Mouse (Mus musculus) T-helper 1 cell (primary cell): ENCODE data around the gene Cfap100.

Experiments used
- in situ Hi-C: fragments of 300-600 bp; cut with MboI, MseI; formaldehyde crosslinking; loops from one replicate; pipeline ENCODE4 v1.15.1; 2025; ENCODE audit warnings: high pct_unique_total_duplicates

Gene Cfap100

DNA sequence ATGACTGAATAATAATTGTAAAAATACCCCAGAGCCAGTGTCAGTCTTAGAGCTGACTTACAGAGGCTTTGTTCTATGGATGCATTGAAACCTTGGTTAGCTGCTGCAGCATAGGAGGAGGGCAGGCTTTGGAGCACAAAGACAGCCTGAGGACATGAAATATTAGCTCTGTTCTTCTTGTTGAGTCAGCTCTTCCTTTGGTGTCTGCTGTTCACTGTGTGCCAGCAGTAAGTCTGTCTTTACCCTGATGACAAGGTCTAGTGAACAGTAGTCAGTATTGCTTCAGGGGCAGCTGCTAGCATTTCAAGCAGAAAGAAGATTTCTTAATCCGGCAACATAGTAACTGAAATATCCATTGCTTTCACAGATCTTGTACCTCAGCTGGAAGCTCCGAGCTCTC is 47.1 kb downstream of the Cfap100 start:
- in situ Hi-C loops, result loop anchor here (25.0 kb wide), 2 partner anchors 1806 to 1944 kb away; partner anchors contain the start of genes Eefsec and Mrps25

DNA sequence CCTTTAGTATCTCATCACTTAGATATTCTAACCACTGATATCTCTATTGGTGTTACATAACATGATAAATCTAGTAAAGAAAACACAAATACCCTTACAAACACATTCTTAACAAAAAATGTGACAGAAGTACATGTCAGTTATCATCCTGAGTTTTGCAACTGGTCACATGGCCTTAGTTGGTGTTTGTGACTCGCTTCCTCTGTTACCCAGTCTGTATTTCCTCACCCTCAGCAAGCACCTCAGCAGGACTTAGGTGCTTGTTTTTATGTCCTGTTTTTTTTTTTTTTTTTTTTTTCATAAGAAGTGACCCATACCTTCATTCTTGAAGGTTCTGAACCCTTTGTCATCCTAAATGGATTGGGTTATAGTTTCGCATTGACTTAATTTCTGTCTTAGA is 50.9 kb downstream of the Cfap100 start:
- in situ Hi-C loops, result loop anchor here (25.0 kb wide), 2 partner anchors 1810 to 1940 kb away; partner anchors contain the start of genes Eefsec and Mrps25

- in situ Hi-C loops, result loop anchor here (25.0 kb wide), 2 partner anchors 1813 to 1937 kb away; partner anchors contain the start of genes Eefsec and Mrps25
These were observed 54.0 kb downstream of the Cfap100 start for GRCm38 (mm10) chr6:90374647-90375046.

DNA sequence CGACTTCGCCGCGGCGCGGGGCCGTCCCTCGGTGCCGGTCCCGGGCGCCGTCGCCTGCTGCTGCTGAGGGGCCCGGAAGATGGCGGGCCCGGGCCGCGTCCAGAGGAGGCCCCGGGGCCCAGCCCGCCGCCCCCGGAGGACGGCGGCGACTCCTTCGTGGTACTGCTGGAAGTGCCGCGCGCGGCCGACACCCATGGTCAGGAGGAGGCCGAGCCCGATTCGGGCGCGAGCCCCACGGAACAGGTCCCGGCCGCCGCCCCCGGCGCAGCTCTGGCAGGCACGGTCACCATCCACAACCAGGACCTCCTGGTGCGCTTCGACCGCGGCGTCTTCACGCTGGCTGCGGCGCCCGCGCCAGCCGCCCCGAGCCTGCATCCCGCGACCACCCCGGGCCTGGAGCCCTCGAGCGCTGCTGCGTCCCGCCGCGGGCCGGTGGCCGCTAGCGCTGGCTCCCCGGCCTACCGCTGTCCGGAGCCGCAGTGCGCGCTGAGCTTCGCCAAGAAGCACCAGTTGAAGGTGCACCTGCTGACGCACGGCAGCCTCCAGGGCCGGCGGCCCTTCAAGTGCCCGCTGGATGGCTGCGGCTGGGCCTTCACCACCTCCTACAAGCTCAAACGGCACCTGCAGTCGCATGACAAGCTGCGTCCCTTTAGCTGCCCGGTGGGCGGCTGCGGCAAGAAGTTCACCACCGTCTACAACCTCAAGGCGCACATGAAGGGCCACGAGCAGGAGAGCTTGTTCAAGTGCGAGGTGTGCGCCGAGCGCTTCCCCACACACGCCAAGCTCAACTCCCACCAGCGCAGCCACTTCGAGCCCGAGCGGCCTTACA is 58.7 kb downstream of the Cfap100 start:
- in situ Hi-C loops, result no loop called here

- in situ Hi-C loops, result no loop called here
These were observed 59.4 kb downstream of the Cfap100 start, which contains the start of gene Zxdc for GRCm38 (mm10) chr6:90368976-90369724. Gene Zxdc, plus strand, starts transcription at chr6:90369492.

GRCm38 (mm10) chr6:90363301-90363700 is 65.3 kb downstream of the Cfap100 start:
- in situ Hi-C loops, result no loop called here

GRCm38 (mm10) chr6:90360922-90361614 is 67.5 kb downstream of the Cfap100 start:
- in situ Hi-C loops, result no loop called here

DNA sequence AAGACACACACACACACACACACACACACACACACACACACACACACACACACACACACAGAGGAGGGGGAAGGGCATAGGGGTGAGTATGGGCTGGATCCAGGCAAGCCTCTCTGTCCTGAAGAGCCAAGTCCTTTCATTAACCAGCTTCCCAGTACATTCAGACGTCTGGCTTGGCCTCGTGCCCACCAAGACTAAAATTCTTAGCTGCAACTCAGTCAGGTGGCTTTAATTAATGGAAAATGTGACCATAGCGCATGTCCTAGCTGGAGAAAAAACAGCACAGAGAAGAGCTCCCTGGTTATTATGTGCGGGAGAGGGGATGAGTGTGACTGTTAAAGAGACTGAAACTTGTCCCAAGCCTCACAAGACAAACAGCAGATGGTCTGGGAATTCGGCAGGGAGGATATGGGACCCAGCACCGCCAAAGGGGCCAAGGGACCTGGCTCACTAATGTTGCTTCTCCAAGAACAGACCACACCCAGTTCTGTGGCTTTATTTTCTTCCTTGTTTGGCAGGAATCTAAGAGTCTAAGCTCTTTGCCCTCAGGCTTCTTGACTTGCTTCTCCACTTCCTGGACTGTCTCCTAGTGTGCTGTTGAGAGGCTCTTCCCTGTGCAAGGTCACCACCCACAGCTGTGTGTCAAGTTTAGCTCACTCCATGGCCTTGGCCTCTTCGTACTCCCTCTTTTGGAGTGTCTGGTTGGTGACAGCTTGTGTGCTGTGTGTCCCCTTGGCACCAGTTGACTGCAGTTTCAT is 68.4 kb downstream of the Cfap100 start:
- in situ Hi-C loops, result no loop called here

DNA sequence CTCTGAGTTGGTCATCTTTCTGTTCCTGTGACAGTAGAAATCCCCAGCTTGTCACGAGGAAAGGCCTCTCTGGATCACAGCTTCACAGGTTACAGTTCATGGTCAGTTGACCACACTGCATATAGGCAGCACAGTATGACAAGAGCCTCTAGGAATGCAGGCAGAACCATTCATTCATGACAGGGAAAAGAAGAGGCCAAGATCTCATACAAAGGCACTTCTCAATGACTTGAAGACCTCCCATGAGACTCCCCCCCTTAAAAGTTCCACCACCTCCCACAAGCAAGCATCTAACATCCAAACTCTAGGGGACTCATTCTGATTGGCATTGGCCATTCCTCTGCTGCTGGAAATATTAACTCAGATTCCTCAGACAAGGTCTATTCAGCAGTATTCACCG is 69.2 kb downstream of the Cfap100 start:
- in situ Hi-C loops, result no loop called here

DNA sequence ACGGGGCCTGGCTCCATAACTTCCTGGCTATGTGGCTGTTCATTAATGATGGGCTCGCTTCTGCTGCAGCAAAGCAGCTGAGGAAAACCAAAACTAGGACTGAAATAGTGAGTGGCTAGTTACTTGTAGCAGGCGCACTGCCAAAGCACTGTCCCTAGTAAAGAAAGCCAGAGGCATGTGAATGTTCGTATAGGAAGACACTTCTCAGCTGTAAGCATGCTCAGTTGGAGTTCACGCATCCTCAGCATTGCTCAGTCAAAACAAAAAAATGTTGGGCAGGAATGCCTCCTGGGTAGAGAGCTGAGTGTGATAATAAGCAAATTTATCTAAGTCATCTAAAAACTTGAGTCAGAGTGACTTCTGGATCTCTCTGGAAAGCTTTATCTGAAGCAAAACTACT is 70.5 kb downstream of the Cfap100 start:
- in situ Hi-C loops, result no loop called here
